Mouse (Mus musculus): ENCODE results near the gene Tspan4.

GRCm38 (mm10) chr7:141542588-141542987, 67.5 kb downstream of the Tspan4 start:
- TF ChIP-seq CTCF (IDR thresholded peaks at IDR 0.05; ENCODE audit: low read depth) (no peak), EP300 (IDR thresholded peaks at IDR 0.05; ENCODE audit: low read depth) (no peak)

Measured in liver, embryonic 14.5 days (tissue).